Comparison of ENCODE assay signal across 12 mouse cellular contexts in the genomic region with DNA sequence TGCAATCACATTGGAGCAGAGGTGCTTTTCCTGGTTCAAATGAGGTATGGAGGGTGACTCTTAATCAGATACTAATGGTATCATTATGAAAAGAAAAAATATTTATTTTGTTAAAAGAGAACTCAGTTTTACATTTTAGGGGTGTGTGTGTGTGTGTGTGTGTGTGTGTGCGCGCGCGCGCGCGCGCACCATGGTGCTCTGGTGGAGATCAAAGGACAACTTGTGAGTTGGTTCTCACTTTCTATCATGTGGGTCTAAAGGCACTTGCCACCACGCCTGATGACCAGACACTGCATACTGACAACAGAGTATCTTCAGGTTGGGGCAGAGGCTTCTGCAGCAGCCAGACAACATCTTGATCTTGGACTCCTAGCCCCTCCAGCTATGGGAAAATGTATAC.
"Had no signal": no experiment of that assay in that cellular context is flagged by ENCODE, and none has a peak within 500 bp of the region (broad histone marks: within the 10 kb centered on the region; RNA-seq: fewer than 3 reads in every experiment).

No protein-coding gene starts in this region.

- H3K27me3 ChIP-seq: midbrain, embryonic 12.5 days; neural tube, embryonic 12.5 days had no signal

- H3K4me3 ChIP-seq: midbrain, embryonic 10.5 days; midbrain, embryonic 12.5 days; neural tube, embryonic 12.5 days had no signal

- H3K36me3 ChIP-seq: midbrain, embryonic 10.5 days; midbrain, embryonic 12.5 days; neural tube, embryonic 12.5 days had no signal

- H3K4me2 ChIP-seq: lung, embryonic 14.5 days; midbrain, embryonic 12.5 days; neural tube, embryonic 12.5 days had no signal

- DNase-seq: lung, adult 18-20 months; lung, embryonic 14.5 days; lung, postnatal 10 days; lung, postnatal 4 days; midbrain, embryonic 14.5 days; right cerebral cortex, postnatal 14 days; thymus, adult 18-20 months; thymus, postnatal 25 days; thymus, postnatal 4 days had no signal

- H3K9ac ChIP-seq: lung, embryonic 14.5 days; midbrain, embryonic 12.5 days; neural tube, embryonic 12.5 days had no signal

- H3K9me3 ChIP-seq: midbrain, embryonic 10.5 days; midbrain, embryonic 12.5 days; neural tube, embryonic 12.5 days had no signal

- H3K4me1 ChIP-seq: midbrain, embryonic 10.5 days; midbrain, embryonic 12.5 days; neural tube, embryonic 12.5 days had no signal

- H3K27ac ChIP-seq: midbrain, embryonic 10.5 days; midbrain, embryonic 12.5 days; neural tube, embryonic 12.5 days had no signal
